Mouse (Mus musculus) splenic B cell, adult 2 months (primary cell): ENCODE data around the gene Lrba.

Source experiments
- DNase-seq: peaks from one replicate; pipeline ENCODE4 v3.0.0-alpha.2; 2011; ENCODE audit warnings: low read depth, low spot score
- H3K27me3 ChIP-seq: 2 replicates; pipeline ENCODE4 v1.6.1; 2012; ENCODE audit warnings: mild to moderate bottlenecking, low read length, moderate library complexity, mixed read lengths; ENCODE audit not compliant: control insufficient read depth, poor library complexity, insufficient read depth, severe bottlenecking
- H3K36me3 ChIP-seq: 2 replicates; pipeline ENCODE4 v1.6.1; 2012; ENCODE audit warnings: mild to moderate bottlenecking, low read length, moderate library complexity, mixed read lengths; ENCODE audit not compliant: control insufficient read depth, poor library complexity, insufficient read depth, severe bottlenecking

Lrba gene

DNA sequence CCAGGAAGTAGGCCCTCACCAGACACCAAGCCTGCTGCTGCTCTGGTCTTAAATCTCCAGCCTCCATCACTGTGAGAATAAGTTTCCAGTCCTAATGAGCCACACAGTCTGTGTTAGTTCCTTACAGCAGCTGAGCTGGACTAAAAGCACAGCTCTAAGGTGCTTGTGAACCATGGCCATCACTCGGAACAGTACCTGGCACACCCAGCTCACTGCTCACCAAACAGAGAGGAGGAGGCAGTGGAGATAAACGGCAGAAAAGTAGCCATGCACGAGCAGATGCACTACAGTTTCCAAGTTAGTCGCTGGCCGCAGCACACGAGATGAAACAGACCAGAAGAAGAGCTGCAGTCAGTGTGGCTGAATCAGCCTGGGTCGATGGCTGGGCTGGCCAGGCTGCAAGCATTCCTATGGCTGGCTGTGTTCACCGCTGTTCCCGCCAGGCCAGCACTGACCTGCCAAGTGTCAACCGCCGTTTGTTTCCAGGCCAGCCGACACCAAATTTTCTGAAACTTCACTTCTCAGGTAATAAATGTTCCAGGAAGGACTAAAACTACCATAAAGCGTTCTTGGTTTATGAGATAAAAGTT lies 573.5 kb downstream of the Lrba start:
- no peak for DNase-seq
- Histone ChIP-seq H3K36me3 (no peaks in the 10 kb centered on the region; the same call in 1 of the 2 replicates), H3K27me3 (no peaks in the 10 kb centered on the region)

DNA sequence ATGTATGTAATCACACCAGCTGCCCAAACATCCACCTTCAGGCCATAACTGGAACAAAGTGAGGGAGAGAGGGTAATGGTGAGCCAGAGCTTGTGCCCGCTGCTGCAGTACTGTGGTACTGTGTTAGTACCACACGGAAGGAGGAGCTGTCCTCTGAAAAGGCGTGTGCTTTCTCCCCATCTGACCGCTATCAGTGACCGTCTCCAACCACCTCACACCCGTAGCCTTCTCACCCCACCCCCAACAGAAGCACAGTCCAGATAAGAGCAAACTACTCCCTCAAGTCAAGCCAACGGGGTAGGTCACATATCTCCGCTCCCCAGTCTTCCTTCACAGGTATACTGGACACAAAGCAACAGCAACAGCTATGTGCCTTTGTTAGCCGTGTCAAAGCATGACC lies 574.6 kb downstream of the Lrba start:
- no peak for DNase-seq
- Histone ChIP-seq H3K36me3 (no peaks in the 10 kb centered on the region; the same call in 1 of the 2 replicates), H3K27me3 (no peaks in the 10 kb centered on the region)

GRCm38 (mm10) chr3:86800841-86801240 lies 576.4 kb downstream of the Lrba start:
- H3K36me3 ChIP-seq = peaks cover 2% of the 10 kb centered on the region; the same call in 1 of the 2 replicates
- DNase-seq = no peak
- H3K27me3 ChIP-seq = no peaks in the 10 kb centered on the region

- DNase-seq = no peak
- H3K27me3 ChIP-seq = no peaks in the 10 kb centered on the region
- H3K36me3 ChIP-seq = peaks cover 5% of the 10 kb centered on the region; the same call in 1 of the 2 replicates
Observed at GRCm38 (mm10) chr3:86802825-86803224, 578.3 kb downstream of the Lrba start.

DNA sequence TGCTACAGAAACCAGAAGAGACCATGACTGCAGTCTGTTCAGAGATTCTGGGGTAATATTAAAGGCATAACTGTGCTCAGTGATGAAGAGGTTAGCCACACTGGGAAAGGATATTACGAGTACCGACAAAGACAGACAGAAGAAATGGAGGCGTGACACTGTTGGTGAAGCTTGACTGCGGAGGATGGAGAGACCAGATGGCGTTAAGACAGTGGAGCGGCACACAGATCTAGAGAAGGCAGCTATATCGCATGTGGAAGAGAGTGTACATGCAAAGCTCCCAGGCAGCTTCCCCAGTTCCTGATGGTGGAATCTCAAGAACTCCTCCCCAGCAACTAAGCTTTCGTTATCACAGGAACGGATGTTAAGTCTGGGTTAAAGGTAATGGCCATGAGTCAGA lies 579.8 kb downstream of the Lrba start:
- H3K27me3 ChIP-seq = no peaks in the 10 kb centered on the region
- H3K36me3 ChIP-seq = peaks cover 5% of the 10 kb centered on the region; the same call in 1 of the 2 replicates
- no peak for DNase-seq

DNA sequence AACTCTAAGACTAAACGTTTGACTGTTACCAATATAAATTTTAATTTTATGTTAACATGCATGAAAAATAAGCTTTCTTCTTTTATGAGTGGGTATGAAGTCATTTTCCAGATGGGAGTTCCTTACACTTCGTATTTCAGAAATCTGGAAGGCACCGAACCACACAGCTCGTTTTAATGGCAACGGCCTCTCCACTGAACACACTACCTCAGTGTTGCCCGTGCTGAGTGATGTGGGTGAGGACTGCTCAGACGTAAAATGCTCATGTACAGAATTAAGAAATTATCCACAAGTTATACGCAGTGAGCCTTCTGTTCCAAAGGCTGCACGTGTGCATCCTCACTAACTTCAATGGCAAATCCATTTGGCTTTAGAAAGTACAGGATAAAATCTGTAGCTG lies 582.4 kb downstream of the Lrba start:
- H3K36me3 ChIP-seq = 0 out of 2 replicates have a peak, but pooled peaks cover 5% of the 10 kb centered on the region
- DNase-seq = no peak
- H3K27me3 ChIP-seq = no peaks in the 10 kb centered on the region

DNA sequence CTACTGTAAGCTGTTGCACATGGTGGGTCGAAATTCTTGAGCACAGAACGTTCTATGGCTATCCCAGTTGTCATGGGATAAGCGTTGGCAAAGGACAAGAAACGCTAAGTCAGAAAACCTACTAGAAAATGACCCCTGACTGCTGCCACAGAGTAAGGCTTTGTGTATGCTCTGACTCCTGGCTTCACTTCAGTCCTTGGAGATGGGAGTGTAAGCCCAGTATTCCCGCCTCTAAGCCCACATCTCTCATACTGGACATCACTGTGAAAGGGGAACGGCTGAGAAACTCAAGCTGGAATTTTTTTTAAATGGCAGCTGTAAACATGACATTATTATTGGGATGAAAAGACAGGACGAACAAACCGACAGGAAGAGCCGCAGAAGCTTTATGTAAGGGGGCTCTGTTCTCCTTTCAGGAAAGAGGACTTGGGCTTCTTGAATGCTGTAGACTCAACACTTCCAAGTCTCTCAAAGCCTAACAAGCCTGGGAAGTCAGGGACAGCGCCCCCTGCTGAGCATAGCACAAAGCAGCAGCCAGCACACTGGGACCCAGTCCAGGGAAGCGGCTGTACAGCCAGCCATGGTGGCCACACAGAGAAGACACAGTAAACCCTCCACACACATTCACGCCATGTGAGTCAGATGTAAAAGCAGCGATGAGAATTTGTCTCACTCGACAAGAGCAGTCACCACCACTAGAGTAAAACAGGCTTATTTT lies 583.4 kb downstream of the Lrba start:
- H3K36me3 ChIP-seq = 0 out of 2 replicates have a peak, but pooled peaks cover 5% of the 10 kb centered on the region
- no peaks in the 10 kb centered on the region for H3K27me3 ChIP-seq
- DNase-seq = peak; percentile 43

- Histone ChIP-seq H3K27me3 (no peaks in the 10 kb centered on the region), H3K36me3 (0 out of 2 replicates have a peak, but pooled peaks cover 5% of the 10 kb centered on the region)
- DNase-seq = no peak
Observed at GRCm38 (mm10) chr3:86809199-86809598, 584.7 kb downstream of the Lrba start.

DNA sequence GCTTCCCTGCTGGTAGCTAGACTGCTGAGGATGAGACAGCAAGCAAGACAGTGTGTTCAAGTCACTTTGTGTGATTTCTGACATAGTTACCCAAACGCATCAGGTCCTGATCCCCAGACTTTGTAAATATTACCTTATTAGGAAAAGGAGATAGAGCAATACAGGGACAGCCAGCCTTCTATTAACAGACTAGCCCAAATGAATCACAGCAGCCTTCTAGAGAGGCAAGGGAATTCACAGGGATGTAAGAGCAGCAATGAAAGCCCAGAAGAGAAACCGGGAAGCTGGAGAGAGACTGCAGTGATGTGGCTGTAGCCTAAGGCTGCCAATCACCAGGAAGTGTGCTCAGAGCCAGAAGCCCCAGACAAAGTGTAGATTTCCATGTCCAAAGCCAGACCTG lies 585.2 kb downstream of the Lrba start:
- Histone ChIP-seq H3K27me3 (no peaks in the 10 kb centered on the region), H3K36me3 (peaks cover 5% of the 10 kb centered on the region; the same call in 1 of the 2 replicates)
- DNase-seq = no peak

GRCm38 (mm10) chr3:86810908-86811307 lies 586.4 kb downstream of the Lrba start:
- peaks cover 4% of the 10 kb centered on the region; the same call in 1 of the 2 replicates for H3K36me3 ChIP-seq
- DNase-seq = no peak
- H3K27me3 ChIP-seq = no peaks in the 10 kb centered on the region

- peak; percentile 85 for DNase-seq
- no peaks in the 10 kb centered on the region for H3K27me3 ChIP-seq
Observed at GRCm38 (mm10) chr3:86812689-86813088, 588.2 kb downstream of the Lrba start.

GRCm38 (mm10) chr3:86818001-86818585 lies 593.6 kb downstream of the Lrba start:
- no peak for DNase-seq
- H3K27me3 ChIP-seq = no peaks in the 10 kb centered on the region
- peaks cover 2% of the 10 kb centered on the region; the same call in 1 of the 2 replicates for H3K36me3 ChIP-seq

More at GRCm38 (mm10) chr3:86812689-86813088, 588.2 kb downstream of the Lrba start:
- H3K36me3 ChIP-seq = peaks cover 2% of the 10 kb centered on the region; the same call in 1 of the 2 replicates

GRCm38 (mm10) chr3:86819372-86819771 lies 594.9 kb downstream of the Lrba start:
- DNase-seq = no peak
- peaks cover 2% of the 10 kb centered on the region; the same call in 1 of the 2 replicates for H3K36me3 ChIP-seq
- no peaks in the 10 kb centered on the region for H3K27me3 ChIP-seq

- no peak for DNase-seq
- no peaks in the 10 kb centered on the region for H3K27me3 ChIP-seq
- no peaks in the 10 kb centered on the region; the same call in 1 of the 2 replicates for H3K36me3 ChIP-seq
Observed at GRCm38 (mm10) chr3:86820344-86820743, 595.9 kb downstream of the Lrba start.

GRCm38 (mm10) chr3:86821383-86821782 lies 596.9 kb downstream of the Lrba start:
- Histone ChIP-seq H3K27me3 (no peaks in the 10 kb centered on the region), H3K36me3 (no peaks in the 10 kb centered on the region; the same call in 1 of the 2 replicates)
- DNase-seq = no peak
